In genomic region chr2:33682219-33682618, GRCm38 (mm10) we compare ENCODE assay signal across 8 mouse cellular contexts. TPM values are rescaled to one million over a fixed set of nuclear protein-coding genes. Genes with fewer than 3 reads are reported as not detected.
DNase-seq lines count a peak whose midpoint lies in the region; ATAC-seq and TF ChIP-seq lines count a peak whose summit lies in the region.

No protein-coding gene starts in this region.

- peaks cover 11% of the 10 kb centered on the region for H3K27me3 ChIP-seq in kidney, embryonic 15.5 days
- H3K27me3 ChIP-seq in Patski: no peaks in the 10 kb centered on the region
- 0 out of 2 replicates have a peak, but pooled peaks cover 4% of the 10 kb centered on the region for H3K27me3 ChIP-seq in liver, postnatal 0 days (ENCODE audit: insufficient read depth, low read length)

- peaks cover 15% of the 10 kb centered on the region; the same call in 1 of the 2 replicates for H3K4me1 ChIP-seq in kidney, embryonic 15.5 days
- H3K4me1 ChIP-seq in liver, postnatal 0 days (ENCODE audit: insufficient read depth): no peaks in the 10 kb centered on the region

- no peak for ATAC-seq in kidney, embryonic 15.5 days (replicated peaks; ENCODE audit: low FRiP score)
- no peak for ATAC-seq in Patski
- no peak for ATAC-seq in liver, postnatal 0 days
- ATAC-seq in activated CD4-positive, CD25-positive, alpha-beta regulatory T cell, adult 4 months: no peak

- CTCF ChIA-PET in Patski (lab: Charles Lee): interaction anchor here (0.7 to 2.1 kb wide), 15 partner anchors 9 to 274 kb away, joined by 3 to 13 read pairs (median 3); no protein-coding TSS in a partner anchor

- no peak overlapping the region for H3K9ac ChIP-seq in kidney, embryonic 15.5 days
- H3K9ac ChIP-seq in liver, postnatal 0 days (replicated peaks): no peak overlapping the region

- no peaks in the 10 kb centered on the region for H3K36me3 ChIP-seq in kidney, embryonic 15.5 days
- H3K36me3 ChIP-seq in liver, postnatal 0 days (replicated peaks; ENCODE audit: insufficient read depth, low read length): no peaks in the 10 kb centered on the region

- H3K27ac ChIP-seq in kidney, embryonic 15.5 days: no peak overlapping the region
- H3K27ac ChIP-seq in liver, postnatal 0 days (ENCODE audit: low read depth): no peak overlapping the region

- no peak overlapping the region for H3K4me3 ChIP-seq in kidney, embryonic 15.5 days (replicated peaks)
- no peak overlapping the region for H3K4me3 ChIP-seq in liver, postnatal 0 days (ENCODE audit: low read depth, low read length)

- TF ChIP-seq CTCF in Patski (IDR thresholded peaks at IDR 0.05): peak; percentile 87
- TF ChIP-seq CTCF in liver, postnatal 0 days (IDR thresholded peaks at IDR 0.05; ENCODE audit: low read depth): peak; percentile 91

- 10% methylated on average over 4 of the region's 4 CpGs for WGBS in kidney, embryonic 15.5 days
- WGBS in liver, postnatal 0 days (ENCODE audit: insufficient replicate concordance): 7% methylated on average over 4 of the region's 4 CpGs

- H3K4me2 ChIP-seq in kidney, embryonic 15.5 days: no peak overlapping the region
- no peak overlapping the region for H3K4me2 ChIP-seq in liver, postnatal 0 days (ENCODE audit: low read depth, low read length)

- H3K9me3 ChIP-seq in kidney, embryonic 15.5 days (replicated peaks): no peaks in the 10 kb centered on the region
- H3K9me3 ChIP-seq in liver, postnatal 0 days (ENCODE audit: low read length): no peaks in the 10 kb centered on the region

- in situ Hi-C loops in Patski (cut with MboI; ENCODE audit: low pct_unique_long_range_greater_than_20kb): loop anchor here (5.0 kb wide), 1 partner anchor 50 kb away; no protein-coding TSS in a partner anchor

- no peak for TF ChIP-seq EP300 in liver, postnatal 0 days (IDR thresholded peaks at IDR 0.05; ENCODE audit: low read depth)

- peak; percentile 38 for DNase-seq in kidney, adult 11 months
- DNase-seq in Patski (ENCODE audit: low read depth, low spot score): no peak
- peak; percentile 91 to 94 for DNase-seq in cerebellum, postnatal 10 days
- peak; percentile 24 to 77 for DNase-seq in kidney, adult 8-10 months
- DNase-seq in liver, postnatal 0 days: peak; percentile 76
- peak; percentile 44 for DNase-seq in right cerebral cortex, postnatal 25 days

- POLR2A ChIA-PET in Patski (lab: Charles Lee): interaction anchor here (1.0 kb wide), 1 partner anchor 9 kb away, joined by 3 read pairs; no protein-coding TSS in a partner anchor

RNA-seq across cellular contexts. Expression of gene Lmx1b, which starts 41.9 kb away (rescaled TPM):
- polyA plus RNA-seq in kidney, embryonic 15.5 days (2015; fragmentation: Nextera tagmentation; extraction: Ambion mirVana): 1.1 and 1.2 TPM in 2 replicates
- 9.3 TPM for polyA plus RNA-seq in Patski (2021)
- polyA plus RNA-seq in liver, postnatal 0 days (2015; fragmentation: Nextera tagmentation; extraction: Ambion mirVana): not detected in 2 replicates
- polyA plus RNA-seq in activated CD4-positive, CD25-positive, alpha-beta regulatory T cell, adult 4 months (2017; shearing (Covaris generic)): not detected
